Mouse (Mus musculus) skeletal muscle tissue, postnatal 0 days (tissue): Measurements from ENCODE around the gene Rnh1. TPM values are rescaled to one million over a fixed set of nuclear protein-coding genes. Genes with fewer than 3 reads are reported as not detected.

ENCODE experiments used
- microRNA counts: library from miRNA; unstranded; fragments of <30 nt; microRNA quantifications from one replicate; lab custom pipeline; 2015
- microRNA-seq, 2 experiments: library from miRNA; unstranded; fragments of <30 nt; microRNA quantifications; one replicate each; pipeline ENCODE4; 2016
- polyA plus RNA-seq: library from polyadenylated mRNA; unstranded; fragments of >200 nt; fragmentation: Nextera tagmentation; extraction: Ambion mirVana; gene quantifications from 2 replicates; pipeline ENCODE4 v1.2.1, GENCODE M21; 2015

Gene Rnh1
- 80.7 and 92.6 TPM in 2 replicates for polyA plus RNA-seq

DNA sequence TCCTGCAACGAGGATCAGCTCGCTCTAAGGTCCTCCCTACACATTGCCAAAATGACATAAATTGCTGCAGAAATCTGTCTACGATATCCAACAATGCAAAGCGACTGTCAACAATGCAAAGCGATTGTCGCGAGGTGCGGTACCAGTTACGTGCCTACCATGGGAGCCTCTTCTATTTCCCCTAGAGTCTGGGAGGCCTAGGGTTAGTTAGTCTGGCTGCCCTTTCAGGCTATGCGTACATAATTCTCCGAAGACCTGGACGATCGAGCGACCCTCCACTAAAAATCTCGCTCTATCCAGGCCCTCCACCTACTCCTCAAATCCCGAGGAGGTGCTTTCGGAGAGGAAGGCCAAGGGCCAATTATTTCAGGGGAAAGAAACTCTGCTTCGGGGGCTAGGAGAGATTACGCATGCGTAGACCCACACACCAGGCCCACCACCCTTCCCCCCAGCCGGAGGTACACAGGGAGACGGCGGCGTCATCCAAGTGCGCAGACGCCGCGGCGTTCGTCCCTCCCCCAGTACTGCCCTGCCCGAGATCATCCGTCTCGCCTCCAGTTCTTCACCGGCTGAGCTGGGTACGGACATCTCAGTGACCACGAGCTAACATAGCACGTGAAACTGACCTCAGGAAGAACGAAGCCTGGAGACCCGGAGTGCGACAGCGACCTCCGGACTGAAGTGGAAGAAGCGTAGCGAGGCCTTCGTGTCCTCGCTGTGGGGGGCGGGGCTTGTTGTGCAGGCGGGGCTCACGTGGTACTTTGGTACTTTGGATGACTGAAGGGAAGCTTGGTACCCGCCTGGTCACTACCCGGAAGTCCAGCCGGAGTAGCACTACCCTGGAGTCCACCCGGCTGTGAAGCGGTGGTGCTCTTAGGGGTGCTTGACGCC, at the start of gene Rnh1:
Rnh1 (minus strand) TSS at position 742 of the 891 bp plus-strand sequence.

DNA sequence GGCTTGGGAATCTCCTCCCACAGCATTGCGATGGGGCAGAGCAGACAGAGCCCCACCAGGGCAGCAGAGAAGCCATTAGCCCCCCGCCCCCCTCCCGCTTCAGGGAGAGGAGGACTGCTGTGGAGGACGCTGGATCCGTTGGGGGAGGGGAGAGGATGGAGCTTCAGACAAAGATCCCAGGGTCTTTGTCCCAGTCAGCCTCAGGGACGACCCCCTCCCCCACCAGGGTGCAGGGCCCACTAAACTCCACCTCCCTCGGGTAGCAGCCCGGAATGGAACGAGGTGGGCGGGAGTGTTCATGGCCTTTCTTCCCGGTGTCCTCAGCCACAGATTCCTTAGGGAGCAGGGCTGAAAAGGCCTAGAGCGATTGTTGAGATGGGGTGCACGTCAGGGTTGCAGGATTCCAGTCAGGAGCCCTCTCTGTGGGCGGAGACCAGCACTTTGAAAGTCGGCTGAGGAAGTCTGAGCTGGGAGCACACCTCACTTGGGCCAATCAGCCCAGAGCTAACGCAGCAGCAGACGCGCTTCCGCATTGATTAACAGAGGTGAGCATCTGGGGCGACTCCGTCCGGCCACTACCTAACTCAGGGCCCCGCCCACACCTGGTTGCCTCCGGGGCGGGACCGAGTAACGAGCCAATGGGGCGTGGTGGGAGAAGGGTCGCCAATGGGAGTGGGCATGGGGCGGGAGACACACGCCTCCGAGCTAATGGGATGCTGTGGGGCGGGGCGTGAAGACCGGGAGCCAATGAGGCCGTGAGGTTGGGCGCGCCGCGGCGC, 42.6 kb upstream of the Rnh1 start, which contains the start of gene Rassf7:
Rassf7 (plus strand) TSS at position 760 of the 779 bp plus-strand sequence.

DNA sequence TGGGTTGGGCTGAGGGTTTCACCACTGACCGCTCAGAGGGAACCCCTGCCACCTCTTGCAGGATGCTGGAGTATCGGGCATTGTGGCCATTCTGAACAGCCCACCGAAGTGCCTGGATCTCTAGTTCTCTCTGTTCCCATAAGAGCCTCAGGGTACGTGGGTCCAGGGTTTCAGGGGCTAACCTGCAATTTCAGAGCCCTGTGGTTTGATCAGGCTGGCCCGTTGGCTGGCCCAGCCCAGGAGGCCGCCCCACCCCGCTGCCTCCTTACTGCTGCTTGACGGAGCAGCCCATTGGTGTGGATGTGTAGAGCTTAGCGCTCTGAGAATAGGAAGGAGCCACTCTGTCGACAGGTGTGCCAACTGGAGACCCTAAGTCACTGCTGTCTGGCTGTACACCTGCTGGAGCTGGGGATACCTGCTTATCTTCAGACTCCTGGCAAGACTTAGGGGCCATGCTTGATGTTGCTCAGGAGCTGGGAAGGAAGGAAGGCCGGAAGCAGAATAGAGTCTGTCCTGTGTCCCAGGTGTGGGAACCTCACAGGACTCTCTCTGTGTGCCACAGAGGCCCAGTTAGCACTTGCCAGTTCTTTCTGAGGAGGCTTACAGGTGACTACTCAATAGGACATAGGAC, 41.1 kb upstream of the Rnh1 start, which contains the start of gene Lmntd2:
Lmntd2 (minus strand) TSS at position 476 of the 631 bp plus-strand sequence.

DNA sequence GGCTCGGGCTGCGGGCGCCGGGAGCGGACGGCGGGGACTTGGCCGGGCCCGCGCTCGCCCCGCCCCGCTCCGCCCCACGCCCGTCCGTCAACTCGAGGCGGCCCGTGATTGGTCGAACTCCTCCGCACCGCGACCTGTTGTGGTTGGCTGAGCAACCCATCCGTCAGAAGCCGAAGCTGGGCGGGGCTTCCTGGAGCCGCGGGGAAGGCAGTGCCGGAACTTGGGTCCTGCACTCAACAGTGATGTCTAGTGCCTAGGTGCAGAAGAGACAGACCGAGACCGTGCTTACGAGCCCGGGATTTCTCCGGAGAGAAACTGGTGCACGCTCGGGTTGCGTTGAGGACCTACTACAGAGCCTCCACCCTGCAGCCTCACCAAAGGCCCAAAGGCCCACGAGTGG, 21.3 kb upstream of the Rnh1 start, which contains the start of the genes Hras and Lrrc56:
Hras (minus strand) TSS at position 58 of the 400 bp plus-strand sequence.
Lrrc56 (plus strand) TSS at position 210 of the 400 bp plus-strand sequence.

DNA sequence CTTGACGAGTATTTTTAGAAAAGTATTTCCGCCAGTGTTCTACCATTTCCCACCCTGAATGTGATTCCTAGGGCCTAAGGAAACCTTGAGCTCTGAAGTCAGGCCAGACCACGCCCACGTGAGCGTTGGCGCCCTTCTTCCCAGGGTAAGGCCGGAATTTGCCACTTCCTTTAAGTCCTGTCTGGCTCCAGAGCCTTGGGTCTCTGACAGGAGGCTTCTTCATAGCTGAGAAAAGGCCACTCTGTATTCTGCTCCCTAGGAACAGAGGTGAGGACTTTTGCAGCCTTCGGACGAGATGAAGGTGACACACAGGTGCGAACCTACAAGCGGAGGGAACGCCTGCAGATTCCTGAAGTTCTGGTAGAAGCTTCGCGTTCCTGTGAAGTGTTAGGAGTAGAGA, 50.4 kb downstream of the Rnh1 start, which contains the start of gene Ptdss2:
Ptdss2 (plus strand) TSS at position 138 of the 400 bp plus-strand sequence.

DNA sequence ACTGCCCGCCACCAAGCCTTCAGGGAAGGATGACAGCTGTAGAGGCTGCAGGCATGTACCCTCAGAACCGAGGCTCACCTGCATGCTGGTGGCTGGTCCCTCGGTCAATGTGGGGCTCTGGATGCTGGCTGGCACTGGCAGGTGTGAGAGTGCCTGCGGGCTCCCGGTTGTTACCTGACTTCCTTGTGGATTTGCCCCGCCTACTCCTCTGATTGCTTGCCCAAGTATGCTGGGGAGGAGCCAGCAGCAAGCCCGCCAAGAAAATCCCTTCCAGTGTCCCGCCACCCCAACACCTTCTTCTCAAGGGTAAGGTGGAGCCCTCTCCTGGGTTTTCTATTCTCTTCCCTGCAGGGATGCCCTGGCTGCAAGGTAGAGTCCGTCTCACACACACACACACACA, 55.0 kb downstream of the Rnh1 start, which contains the start of gene Ano9:
Ano9 (minus strand) TSS at position 171 of the 400 bp plus-strand sequence.

MicroRNA genes within 50 kb of the gene (microRNA counts, 519-probe panel; counts per million panel counts)
- microRNA mmu-miR-210 (lab: Ali Mortazavi, UCI) = 3,881 counts per million, percentile 79 among the panel's probes with 10 or more counts

Small RNA genes lying within 50 kb of the gene (microRNA-seq; reads per million reads assigned to microRNA genes)
- 417 to 551 reads per million in 2 experiments for gene Mir210

Other genes with a start within 250 kb of the Rnh1 start
- 8.7 and 9.2 TPM in 2 replicates for gene Pgghg, start 231.5 kb downstream of the Rnh1 start, polyA plus RNA-seq
- 1.2 and 2.4 TPM in 2 replicates for gene Ifitm5, start 222.6 kb downstream of the Rnh1 start, polyA plus RNA-seq
- gene Gm45717, start 216.9 kb downstream of the Rnh1 start, polyA plus RNA-seq = not detected in 2 replicates
- gene Ifitm2, start 216.9 kb downstream of the Rnh1 start, polyA plus RNA-seq = 680 and 694 TPM in 2 replicates
- gene Ifitm1, start 205.6 kb downstream of the Rnh1 start, polyA plus RNA-seq = 12.1 and 16.9 TPM in 2 replicates
- 250 and 252 TPM in 2 replicates for gene Ifitm3, start 162.1 kb downstream of the Rnh1 start, polyA plus RNA-seq
- 0.56 and 1.0 TPM in 2 replicates for gene Ifitm6, start 154.9 kb downstream of the Rnh1 start, polyA plus RNA-seq
- gene Gm17387, start 143.7 kb downstream of the Rnh1 start, polyA plus RNA-seq = not detected in 2 replicates
- 0.56 TPM in 1 of 2 replicates, not detected in the other for gene B4galnt4, start 111.8 kb downstream of the Rnh1 start, polyA plus RNA-seq
- gene Pkp3, start 94.6 kb downstream of the Rnh1 start, polyA plus RNA-seq = 0.46 and 4.1 TPM in 2 replicates
- 2.8 and 3.8 TPM in 2 replicates for gene Sigirr, start 72.3 kb downstream of the Rnh1 start, polyA plus RNA-seq
- 0.93 TPM in 1 of 2 replicates, not detected in the other for gene Ano9, start 55.1 kb downstream of the Rnh1 start, polyA plus RNA-seq
- gene Ptdss2, start 50.5 kb downstream of the Rnh1 start, polyA plus RNA-seq = 29.8 and 34.4 TPM in 2 replicates
- 168 and 179 TPM in 2 replicates for gene Hras, start 21.1 kb upstream of the Rnh1 start, polyA plus RNA-seq
- gene Lrrc56, start 21.3 kb upstream of the Rnh1 start, polyA plus RNA-seq = 2.4 and 3.6 TPM in 2 replicates
- gene Lmntd2, start 41.2 kb upstream of the Rnh1 start, polyA plus RNA-seq = 0.18 TPM in 1 of 2 replicates, not detected in the other
- 26.0 and 26.8 TPM in 2 replicates for gene Rassf7, start 43.0 kb upstream of the Rnh1 start, polyA plus RNA-seq
- 18.7 and 20.2 TPM in 2 replicates for gene Phrf1, start 55.9 kb upstream of the Rnh1 start, polyA plus RNA-seq
- gene Irf7, start 93.6 kb upstream of the Rnh1 start, polyA plus RNA-seq = 7.6 and 9.4 TPM in 2 replicates
- 1.9 and 2.4 TPM in 2 replicates for gene Cdhr5, start 103.9 kb upstream of the Rnh1 start, polyA plus RNA-seq
- gene Sct, start 106.3 kb upstream of the Rnh1 start, polyA plus RNA-seq = 7.2 and 11.2 TPM in 2 replicates
- gene Drd4, start 119.1 kb upstream of the Rnh1 start, polyA plus RNA-seq = 0.23 and 0.56 TPM in 2 replicates
- gene Deaf1, start 154.8 kb upstream of the Rnh1 start, polyA plus RNA-seq = 30.0 and 33.3 TPM in 2 replicates
- gene Tmem80, start 154.9 kb upstream of the Rnh1 start, polyA plus RNA-seq = 21.3 and 21.5 TPM in 2 replicates
- gene Eps8l2, start 166.0 kb upstream of the Rnh1 start, polyA plus RNA-seq = 2.2 and 2.4 TPM in 2 replicates
- gene Taldo1, start 219.3 kb upstream of the Rnh1 start, polyA plus RNA-seq = 210 and 316 TPM in 2 replicates
- 25.7 and 27.1 TPM in 2 replicates for gene Gatd1, start 241.3 kb upstream of the Rnh1 start, polyA plus RNA-seq